Mouse (Mus musculus): ENCODE data around the gene Meis1. TPM values are rescaled to one million over a fixed set of nuclear protein-coding genes. Genes with fewer than 3 reads are reported as not detected.

The Meis1 gene
- 10 to 100 TPM; 37.8 to 41.6 TPM for total RNA-seq (2021)

- DNase-seq, result peak; percentile 90
Observed at GRCm38 (mm10) chr11:19018489-19019203, at the start of gene Meis1. TSS of gene Meis1 (minus strand) at chr11:19018985.

- DNase-seq, result no peak
Observed at GRCm38 (mm10) chr11:19067334-19067733, 48.5 kb upstream of the Meis1 start.

- no peak for DNase-seq
Observed at GRCm38 (mm10) chr11:19049276-19049675, 30.5 kb upstream of the Meis1 start.

- no peak for DNase-seq
Observed at GRCm38 (mm10) chr11:19036595-19037166, 17.9 kb upstream of the Meis1 start.

- peak; percentile 71 for DNase-seq
Observed at GRCm38 (mm10) chr11:19026581-19027561, 8.1 kb upstream of the Meis1 start.

GRCm38 (mm10) chr11:19025976-19026520, 7.3 kb upstream of the Meis1 start:
- no peak for DNase-seq

- peak; percentile 42 for DNase-seq
Observed at GRCm38 (mm10) chr11:19024496-19025265, 5.9 kb upstream of the Meis1 start.

GRCm38 (mm10) chr11:19023356-19023755, 4.6 kb upstream of the Meis1 start:
- DNase-seq, result no peak

- no peak for DNase-seq
Observed at GRCm38 (mm10) chr11:19022576-19022975, 3.8 kb upstream of the Meis1 start.

- DNase-seq, result peak; percentile 39
Observed at GRCm38 (mm10) chr11:19020951-19021710, 2.3 kb upstream of the Meis1 start.

GRCm38 (mm10) chr11:19020371-19020824, 1.6 kb upstream of the Meis1 start:
- peak; percentile 94 for DNase-seq

- peak; percentile 78 for DNase-seq
Observed at GRCm38 (mm10) chr11:19019204-19020171, 703 bp upstream of the Meis1 start.

- no peak for DNase-seq
Observed at GRCm38 (mm10) chr11:19017719-19018413, 919 bp downstream of the Meis1 start.

GRCm38 (mm10) chr11:19017262-19017661, 1.5 kb downstream of the Meis1 start:
- DNase-seq, result no peak

GRCm38 (mm10) chr11:19016481-19017220, 2.1 kb downstream of the Meis1 start:
- DNase-seq, result no peak

- peak; percentile 47 for DNase-seq
Observed at GRCm38 (mm10) chr11:19015731-19016461, 2.9 kb downstream of the Meis1 start.

- DNase-seq, result no peak
Observed at GRCm38 (mm10) chr11:19015381-19015730, 3.4 kb downstream of the Meis1 start.

Measured in heart, postnatal 4 days (tissue).